Mouse (Mus musculus) liver, embryonic 15.5 days (tissue): ENCODE results near the gene Tmem213. TPM values are rescaled to one million over a fixed set of nuclear protein-coding genes. Genes with fewer than 3 reads are reported as not detected.

Experiments
- ATAC-seq: fragments of 200-750 bp; cut with Nextera tagmentation; 2 replicates; pipeline ENCODE4 v1.8.0; 2017; ENCODE audit warnings: moderate number of reproducible peaks, mild to moderate bottlenecking, moderate library complexity; ENCODE audit not compliant: insufficient read depth
- H3K27ac ChIP-seq: fragments of 300-500 bp; sonication (generic); replicated peaks from 2 replicates; pipeline ENCODE4 v1.5.1; 2015; ENCODE audit warnings: mild to moderate bottlenecking, inconsistent platforms
- H3K27me3 ChIP-seq: fragments of 300-500 bp; sonication (generic); 2 replicates; pipeline ENCODE4 v1.6.1; 2015; ENCODE audit warnings: mild to moderate bottlenecking, inconsistent platforms
- H3K36me3 ChIP-seq: fragments of 300-500 bp; sonication (generic); replicated peaks from 2 replicates; pipeline ENCODE4 v1.6.1; 2015; ENCODE audit warnings: moderate library complexity, mild to moderate bottlenecking, inconsistent platforms
- H3K4me1 ChIP-seq: fragments of 300-500 bp; sonication (generic); replicated peaks from 2 replicates; pipeline ENCODE4 v1.6.1; 2015; ENCODE audit warnings: inconsistent platforms
- H3K4me2 ChIP-seq: fragments of 300-500 bp; sonication (generic); 2 replicates; pipeline ENCODE4 v1.6.1; 2015; ENCODE audit warnings: moderate library complexity, mild to moderate bottlenecking, inconsistent platforms
- H3K4me3 ChIP-seq: fragments of 300-500 bp; sonication (generic); replicated peaks from 2 replicates; pipeline ENCODE4 v1.5.1; 2015; ENCODE audit warnings: mild to moderate bottlenecking, inconsistent platforms
- H3K9ac ChIP-seq: fragments of 300-500 bp; sonication (generic); 2 replicates; pipeline ENCODE4 v1.6.1; 2015; ENCODE audit warnings: moderate library complexity, mild to moderate bottlenecking, inconsistent platforms
- H3K9me3 ChIP-seq: fragments of 300-500 bp; sonication (generic); replicated peaks from 2 replicates; pipeline ENCODE4 v1.6.1; 2016; ENCODE audit warnings: inconsistent platforms
- WGBS: fragments of 180-500 bp; shearing (Covaris S2); methylation state at CpG from one replicate; pipeline ENCODE4 v1.1.7; 2015; ENCODE audit warnings: mixed read lengths; ENCODE audit not compliant: insufficient replicate concordance; 5-methylcytosine and 5-hydroxymethylcytosine counted together
- polyA plus RNA-seq: library from polyadenylated mRNA; unstranded; fragments of >200 nt; fragmentation: Nextera tagmentation; extraction: Ambion mirVana; gene quantifications from 2 replicates; pipeline ENCODE4 v1.2.1, GENCODE M21; 2015

Gene Tmem213
- polyA plus RNA-seq, 1 experiment from 2014 or later, result not detected

DNA sequence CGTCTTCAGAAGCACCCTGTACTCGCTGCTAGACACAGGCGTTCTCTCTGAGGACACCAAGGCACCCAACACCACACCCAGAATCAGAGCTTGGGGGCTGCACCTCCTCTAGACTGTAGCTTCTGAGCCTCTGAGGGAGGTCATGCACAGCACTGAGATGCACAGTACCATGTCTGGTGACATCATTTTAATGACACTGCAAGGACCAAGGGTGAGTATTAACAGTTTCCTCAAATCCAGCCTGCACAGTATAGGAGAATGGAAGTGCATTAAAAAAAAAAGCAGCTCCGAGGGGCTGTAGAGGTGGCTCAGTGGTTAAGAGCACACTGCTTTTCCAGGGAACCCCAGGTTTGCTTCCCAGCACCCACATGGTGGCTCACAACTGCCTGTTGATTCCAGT lies 50.5 kb downstream of the Tmem213 start:
- Histone ChIP-seq H3K4me3 (no peak overlapping the region), H3K9me3 (no peaks in the 10 kb centered on the region), H3K9ac (no peak overlapping the region), H3K27me3 (no peaks in the 10 kb centered on the region), H3K4me2 (no peak overlapping the region), H3K4me1 (no peaks in the 10 kb centered on the region), H3K36me3 (no peaks in the 10 kb centered on the region), H3K27ac (no peak overlapping the region)
- 57% methylated on average over 4 of the region's 4 CpGs for WGBS
- ATAC-seq, result no peak

GRCm38 (mm10) chr6:38160102-38160501 lies 51.0 kb downstream of the Tmem213 start:
- Histone ChIP-seq H3K9ac (no peak overlapping the region), H3K27me3 (no peaks in the 10 kb centered on the region), H3K9me3 (no peaks in the 10 kb centered on the region), H3K27ac (no peak overlapping the region), H3K4me2 (no peak overlapping the region), H3K36me3 (no peaks in the 10 kb centered on the region), H3K4me1 (no peaks in the 10 kb centered on the region), H3K4me3 (no peak overlapping the region)
- 16% methylated on average over 3 of the region's 3 CpGs for WGBS
- no peak for ATAC-seq

- ATAC-seq, result no peak
- H3K27me3 ChIP-seq, result no peaks in the 10 kb centered on the region
- H3K27ac ChIP-seq, result no peak overlapping the region
These were observed 51.5 kb downstream of the Tmem213 start for GRCm38 (mm10) chr6:38160556-38160955.

GRCm38 (mm10) chr6:38162825-38163504 lies 53.9 kb downstream of the Tmem213 start:
- H3K27me3 ChIP-seq, result no peaks in the 10 kb centered on the region

More at GRCm38 (mm10) chr6:38160556-38160955, 51.5 kb downstream of the Tmem213 start:
- Histone ChIP-seq H3K36me3 (no peaks in the 10 kb centered on the region), H3K9me3 (no peaks in the 10 kb centered on the region), H3K4me2 (no peak overlapping the region), H3K4me3 (no peak overlapping the region), H3K9ac (no peak overlapping the region), H3K4me1 (no peaks in the 10 kb centered on the region)
- WGBS, result 20% methylated on average over 2 of the region's 2 CpGs

DNA sequence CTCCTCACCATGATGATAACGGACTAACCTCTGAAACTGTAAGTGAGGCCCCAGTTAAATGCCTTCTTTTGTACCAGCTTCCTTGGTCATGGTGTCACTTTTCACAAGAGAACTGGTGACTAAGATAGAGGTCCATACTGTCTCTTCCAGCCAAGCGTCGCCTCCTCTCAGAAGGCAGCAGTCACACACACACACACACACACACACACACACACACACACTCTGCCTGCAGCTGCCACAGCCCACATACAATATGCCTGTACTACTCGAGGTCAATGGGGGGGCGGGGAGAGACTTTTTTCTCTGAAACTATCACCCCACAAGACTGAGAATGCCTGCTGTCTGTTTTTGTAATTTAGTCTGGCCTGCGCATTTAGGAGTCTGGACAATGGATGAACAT lies 55.6 kb downstream of the Tmem213 start:
- H3K27ac ChIP-seq, result no peak overlapping the region
- no peaks in the 10 kb centered on the region for H3K27me3 ChIP-seq
- H3K4me1 ChIP-seq, result no peaks in the 10 kb centered on the region
- no peaks in the 10 kb centered on the region for H3K9me3 ChIP-seq
- 67% methylated on average over 6 of the region's 6 CpGs for WGBS
- H3K4me2 ChIP-seq, result no peak overlapping the region
- ATAC-seq, result no peak
- no peak overlapping the region for H3K4me3 ChIP-seq
- H3K9ac ChIP-seq, result no peak overlapping the region
- no peaks in the 10 kb centered on the region for H3K36me3 ChIP-seq

More at GRCm38 (mm10) chr6:38162825-38163504, 53.9 kb downstream of the Tmem213 start:
- no peaks in the 10 kb centered on the region for H3K36me3 ChIP-seq
- no peak overlapping the region for H3K4me2 ChIP-seq
- H3K27ac ChIP-seq, result no peak overlapping the region
- no peaks in the 10 kb centered on the region for H3K9me3 ChIP-seq
- WGBS, result 60% methylated on average over 14 of the region's 14 CpGs
- no peak overlapping the region for H3K4me3 ChIP-seq
- H3K9ac ChIP-seq, result no peak overlapping the region
- ATAC-seq, result no peak
- no peaks in the 10 kb centered on the region for H3K4me1 ChIP-seq

GRCm38 (mm10) chr6:38165385-38165784 lies 56.3 kb downstream of the Tmem213 start:
- Histone ChIP-seq H3K36me3 (no peaks in the 10 kb centered on the region), H3K9ac (no peak overlapping the region), H3K4me3 (no peak overlapping the region), H3K4me2 (no peak overlapping the region), H3K9me3 (no peaks in the 10 kb centered on the region), H3K27me3 (no peaks in the 10 kb centered on the region), H3K4me1 (no peaks in the 10 kb centered on the region), H3K27ac (no peak overlapping the region)
- WGBS, result 68% methylated on average over 6 of the region's 6 CpGs
- ATAC-seq, result no peak

Other genes starting within 250 kb of the Tmem213 start
- 3.0 and 3.3 TPM in 2 replicates for gene Trim24, start 238.4 kb upstream of the Tmem213 start, polyA plus RNA-seq
- not detected in 2 replicates for gene Svopl, start 62.3 kb upstream of the Tmem213 start, polyA plus RNA-seq
- gene Atp6v0a4, start 15.3 kb downstream of the Tmem213 start, polyA plus RNA-seq, result 0.21 and 0.22 TPM in 2 replicates
- 0.21 and 0.22 TPM in 2 replicates for gene D630045J12Rik, start 144.8 kb downstream of the Tmem213 start, polyA plus RNA-seq
- 1.4 and 1.5 TPM in 2 replicates for gene Zc3hav1l, start 190.0 kb downstream of the Tmem213 start, polyA plus RNA-seq
- gene Zc3hav1, start 245.3 kb downstream of the Tmem213 start, polyA plus RNA-seq, result 23.4 and 23.6 TPM in 2 replicates